Mouse (Mus musculus) heart, adult 2 months (tissue): ENCODE results near the gene Il17rb.

Experiments
- CTCF ChIP-seq: fragments of 200-600 bp; IDR thresholded peaks from 2 replicates; pipeline ENCODE4 v1.8.1; 2022; ENCODE audit warnings: antibody characterized with exemption, mild to moderate bottlenecking, moderate library complexity
- EP300 ChIP-seq: fragments of 200-500 bp; IDR thresholded peaks from 2 replicates; pipeline ENCODE4 v1.6.1; 2011; ENCODE audit warnings: low read depth, low read length, control low read depth; ENCODE audit not compliant: insufficient read depth
- POLR2A ChIP-seq: fragments of 200-500 bp; IDR thresholded peaks from 2 replicates; pipeline ENCODE4 v1.6.1; 2011; ENCODE audit warnings: mild to moderate bottlenecking, low read depth, low read length, control low read depth; ENCODE audit not compliant: insufficient read depth

- TF ChIP-seq POLR2A, result no peak
- TF ChIP-seq EP300, result no peak
- TF ChIP-seq CTCF, result no peak
Measured at GRCm38 (mm10) chr14:29967611-29968010, 41.1 kb downstream of the Il17rb start.
